In the genomic region with DNA sequence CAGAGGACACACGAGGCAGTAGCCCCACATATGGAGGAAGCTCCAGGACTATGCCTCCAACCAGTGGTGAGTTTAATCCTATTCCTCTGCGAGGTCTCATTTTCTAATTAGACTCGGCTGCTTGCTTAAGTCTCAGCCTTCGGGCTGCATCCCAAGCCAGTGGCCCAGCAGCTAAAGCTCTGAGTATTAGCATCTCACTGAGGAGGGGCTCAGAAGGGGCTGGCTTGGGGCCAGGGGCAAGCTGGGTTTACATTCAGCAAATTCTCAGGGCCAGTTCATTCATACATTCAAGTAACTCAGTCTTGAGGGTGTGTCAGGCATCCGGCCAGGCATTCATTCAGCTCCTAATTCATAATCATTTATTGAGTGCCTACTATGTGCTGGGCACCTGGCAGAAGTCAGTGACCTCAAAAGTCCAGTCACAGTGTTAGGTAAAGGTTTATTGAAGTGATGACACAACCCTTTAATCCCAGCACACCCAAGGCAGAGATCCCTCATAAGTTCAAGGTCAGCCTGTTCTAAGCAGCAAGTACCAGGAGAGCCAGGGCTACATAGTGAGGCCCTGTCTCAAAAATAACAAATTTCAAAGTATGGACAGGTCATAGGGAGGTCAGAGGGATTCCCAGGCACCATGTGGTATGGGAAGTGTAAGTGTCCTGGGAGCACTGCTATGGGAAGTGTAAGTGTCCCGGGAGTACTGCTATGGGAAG, we compare ENCODE assay signal across 7 mouse cellular contexts. TPM values are rescaled to one million over a fixed set of nuclear protein-coding genes. Genes with fewer than 3 reads are reported as not detected.
DNase-seq lines count a peak whose midpoint lies in the region; ATAC-seq lines count a peak whose summit lies in the region.

No protein-coding gene starts in this region.

- peaks cover 37% of the 10 kb centered on the region for H3K4me1 ChIP-seq in neural tube, embryonic 12.5 days
- H3K4me1 ChIP-seq in forebrain, embryonic 14.5 days (ENCODE audit: control insufficient read depth, insufficient read depth, low read length) = peaks cover 28% of the 10 kb centered on the region
- H3K4me1 ChIP-seq in kidney, embryonic 16.5 days (ENCODE audit: insufficient read depth, low read length) = peaks cover 59% of the 10 kb centered on the region
- H3K4me1 ChIP-seq in neural tube, embryonic 13.5 days (replicated peaks) = peaks cover 53% of the 10 kb centered on the region

- intact Hi-C loops in left cerebral cortex, postnatal 14 days (cut with DNase I) = loop anchor here (10.0 kb wide), 1 partner anchor 66 kb away; a partner anchor contains a TSS

- DNase-seq in neural tube, embryonic 10.5 days (ENCODE audit: extremely low spot score, low spot score) = no peak
- peak; percentile 86 for DNase-seq in forebrain, embryonic 14.5 days (ENCODE audit: low spot score)
- no peak for DNase-seq in adrenal gland, postnatal 36 days
- DNase-seq in left cerebral cortex, postnatal 14 days (ENCODE audit: low spot score in 2 of 2) = no peak

- H3K27me3 ChIP-seq in neural tube, embryonic 12.5 days (replicated peaks) = peaks cover 32% of the 10 kb centered on the region
- H3K27me3 ChIP-seq in forebrain, embryonic 14.5 days (replicated peaks; ENCODE audit: control insufficient read depth, insufficient read depth, low read length) = peaks cover 18% of the 10 kb centered on the region; the same call in 1 of the 2 replicates
- H3K27me3 ChIP-seq in kidney, embryonic 16.5 days (ENCODE audit: insufficient read depth, low read length) = no peaks in the 10 kb centered on the region
- peaks cover 52% of the 10 kb centered on the region for H3K27me3 ChIP-seq in neural tube, embryonic 13.5 days

- peak overlapping the region; percentile 49 for H3K4me2 ChIP-seq in neural tube, embryonic 12.5 days (replicated peaks)
- H3K4me2 ChIP-seq in forebrain, embryonic 14.5 days (ENCODE audit: low read length) = peak overlapping the region; percentile 52
- H3K4me2 ChIP-seq in kidney, embryonic 16.5 days (replicated peaks; ENCODE audit: low read depth, low read length) = peak overlapping the region; percentile 64
- H3K4me2 ChIP-seq in neural tube, embryonic 13.5 days = peak overlapping the region; percentile 51

- H3K9ac ChIP-seq in neural tube, embryonic 12.5 days = no peak overlapping the region
- no peak overlapping the region for H3K9ac ChIP-seq in forebrain, embryonic 14.5 days (ENCODE audit: low read length)
- H3K9ac ChIP-seq in kidney, embryonic 16.5 days (replicated peaks; ENCODE audit: low read length) = 0 out of 2 replicates have a peak overlapping the region, but pooled peaks have one; percentile 53
- peak overlapping the region; percentile 38; the same call in 1 of the 2 replicates for H3K9ac ChIP-seq in neural tube, embryonic 13.5 days

- no peak overlapping the region for H3K4me3 ChIP-seq in neural tube, embryonic 12.5 days
- no peak overlapping the region for H3K4me3 ChIP-seq in forebrain, embryonic 14.5 days (ENCODE audit: low read depth, low read length)
- H3K4me3 ChIP-seq in kidney, embryonic 16.5 days (ENCODE audit: low read length) = peak overlapping the region; percentile 39
- H3K4me3 ChIP-seq in neural tube, embryonic 13.5 days = 0 out of 2 replicates have a peak overlapping the region, but pooled peaks have one; percentile 20

- 26% methylated on average over 6 of the region's 6 CpGs for WGBS in neural tube, embryonic 12.5 days
- WGBS in forebrain, embryonic 14.5 days = 14% methylated on average over 6 of the region's 6 CpGs
- 23% methylated on average over 6 of the region's 6 CpGs for WGBS in kidney, embryonic 16.5 days
- WGBS in neural tube, embryonic 13.5 days = 22% methylated on average over 6 of the region's 6 CpGs

- no peaks in the 10 kb centered on the region for H3K9me3 ChIP-seq in neural tube, embryonic 12.5 days
- H3K9me3 ChIP-seq in forebrain, embryonic 14.5 days (replicated peaks; ENCODE audit: control insufficient read depth, low read length) = no peaks in the 10 kb centered on the region
- H3K9me3 ChIP-seq in kidney, embryonic 16.5 days (ENCODE audit: low read length) = no peaks in the 10 kb centered on the region
- H3K9me3 ChIP-seq in neural tube, embryonic 13.5 days = no peaks in the 10 kb centered on the region

- ATAC-seq in neural tube, embryonic 12.5 days (ENCODE audit: low FRiP score, low read depth) = no peak
- ATAC-seq in forebrain, embryonic 14.5 days = peak; percentile 42
- ATAC-seq in kidney, embryonic 16.5 days (ENCODE audit: low FRiP score, low TSS enrichment) = no peak
- no peak for ATAC-seq in neural tube, embryonic 13.5 days (ENCODE audit: low read depth)

- no peaks in the 10 kb centered on the region for H3K36me3 ChIP-seq in neural tube, embryonic 12.5 days
- H3K36me3 ChIP-seq in forebrain, embryonic 14.5 days (ENCODE audit: control insufficient read depth, insufficient read depth, low read length) = no peaks in the 10 kb centered on the region
- H3K36me3 ChIP-seq in kidney, embryonic 16.5 days (ENCODE audit: insufficient read depth, low read length) = peaks cover 11% of the 10 kb centered on the region; the same call in 1 of the 2 replicates
- H3K36me3 ChIP-seq in neural tube, embryonic 13.5 days = peaks cover 5% of the 10 kb centered on the region; the same call in 1 of the 2 replicates

- H3K27ac ChIP-seq in neural tube, embryonic 12.5 days = no peak overlapping the region
- no peak overlapping the region for H3K27ac ChIP-seq in forebrain, embryonic 14.5 days (ENCODE audit: low read depth, low read length)
- H3K27ac ChIP-seq in kidney, embryonic 16.5 days (ENCODE audit: low read length) = peak overlapping the region; percentile 23
- H3K27ac ChIP-seq in neural tube, embryonic 13.5 days (replicated peaks) = no peak overlapping the region

RNA-seq across cellular contexts. Expression of a gene that starts 57.5 kb away (rescaled TPM):
- 32.0 and 38.7 TPM in 2 replicates for polyA plus RNA-seq in neural tube, embryonic 12.5 days (2016; fragmentation: Nextera tagmentation; extraction: Ambion mirVana)
- 26.2 and 37.0 TPM in 2 replicates for polyA plus RNA-seq in forebrain, embryonic 14.5 days (2014; fragmentation: Nextera tagmentation; extraction: Ambion mirVana)
- 29.5 and 33.2 TPM in 2 replicates for polyA plus RNA-seq in kidney, embryonic 16.5 days (2015; fragmentation: Nextera tagmentation; extraction: Ambion mirVana)
- 37.9 and 41.4 TPM in 2 replicates for polyA plus RNA-seq in neural tube, embryonic 13.5 days (2015; fragmentation: Nextera tagmentation; extraction: Ambion mirVana)
- 10 to 100 TPM; 10.6 to 11.2 TPM for total RNA-seq in adrenal gland, postnatal 36 days (2021)
- total RNA-seq in left cerebral cortex, postnatal 14 days (2021) = 10 to 100 TPM; 43.9 to 47.2 TPM

Comparison
In these comparisons a context has a peak if more than half of its experiments do, and no peak if none do; other contexts are left out.
1. H3K4me3 ChIP-seq: peak in kidney, embryonic 16.5 days (single experiment) and neural tube, embryonic 13.5 days (single experiment); none in neural tube, embryonic 12.5 days (single experiment) and forebrain, embryonic 14.5 days (single experiment).
2. H3K9ac ChIP-seq: peak in kidney, embryonic 16.5 days (single experiment) and neural tube, embryonic 13.5 days (single experiment); none in neural tube, embryonic 12.5 days (single experiment) and forebrain, embryonic 14.5 days (single experiment).
3. Peak in every context shown above with its lines, with median percentiles within 50 percentile points of each other: H3K4me2 ChIP-seq.